Mouse (Mus musculus) ovary, postnatal 36 days (tissue): ENCODE results near the gene Hcn2.

ENCODE experiments used
- DNase-seq: peaks from one replicate; pipeline ENCODE4 v3.0.0; 2022; ENCODE audit warnings: low spot score, mixed read lengths

Hcn2 gene

GRCm38 (mm10) chr10:79709307-79709706 lies 7.1 kb upstream of the Hcn2 start:
- no peak for DNase-seq

- DNase-seq: peak; percentile 4
Observed at GRCm38 (mm10) chr10:79712029-79712428, 4.4 kb upstream of the Hcn2 start.

GRCm38 (mm10) chr10:79712499-79713126 lies 3.8 kb upstream of the Hcn2 start:
- peak; percentile 76 for DNase-seq

GRCm38 (mm10) chr10:79713163-79713562 lies 3.3 kb upstream of the Hcn2 start:
- DNase-seq: peak; percentile 3

- peak; percentile 16 for DNase-seq
Observed at GRCm38 (mm10) chr10:79714996-79715395, 1.4 kb upstream of the Hcn2 start.

- DNase-seq: peak; percentile 32
Observed at GRCm38 (mm10) chr10:79716988-79717355, 538 bp downstream of the Hcn2 start.

- peak; percentile 69 for DNase-seq
Observed at GRCm38 (mm10) chr10:79717640-79718357, 1.4 kb downstream of the Hcn2 start.

- DNase-seq: no peak
Observed at GRCm38 (mm10) chr10:79721089-79721488, 4.7 kb downstream of the Hcn2 start.

- DNase-seq: no peak
Observed at GRCm38 (mm10) chr10:79723047-79723446, 6.6 kb downstream of the Hcn2 start.

- no peak for DNase-seq
Observed at GRCm38 (mm10) chr10:79723692-79724091, 7.3 kb downstream of the Hcn2 start.

- no peak for DNase-seq
Observed at GRCm38 (mm10) chr10:79726090-79726489, 9.7 kb downstream of the Hcn2 start.

- DNase-seq: no peak
Observed at GRCm38 (mm10) chr10:79728323-79729249, 12.2 kb downstream of the Hcn2 start.

GRCm38 (mm10) chr10:79729357-79729965 lies 13.0 kb downstream of the Hcn2 start:
- peak; percentile 53 for DNase-seq

GRCm38 (mm10) chr10:79732500-79732899 lies 16.1 kb downstream of the Hcn2 start:
- DNase-seq: no peak

- no peak for DNase-seq
Observed at GRCm38 (mm10) chr10:79733847-79734246, 17.4 kb downstream of the Hcn2 start.

GRCm38 (mm10) chr10:79735361-79735760 lies 18.9 kb downstream of the Hcn2 start:
- no peak for DNase-seq

GRCm38 (mm10) chr10:79736706-79737105 lies 20.3 kb downstream of the Hcn2 start:
- DNase-seq: no peak

GRCm38 (mm10) chr10:79738259-79738658 lies 21.8 kb downstream of the Hcn2 start:
- no peak for DNase-seq

- no peak for DNase-seq
Observed at GRCm38 (mm10) chr10:79739234-79739633, 22.8 kb downstream of the Hcn2 start.

- no peak for DNase-seq
Observed at GRCm38 (mm10) chr10:79740863-79741262, 24.4 kb downstream of the Hcn2 start.

- no peak for DNase-seq
Observed at GRCm38 (mm10) chr10:79743161-79743560, 26.7 kb downstream of the Hcn2 start.
